Mouse (Mus musculus): ENCODE data around the gene Fam169b.

GRCm38 (mm10) chr7:68332799-68333198 is 59.2 kb downstream of the Fam169b start:
- TF ChIP-seq CTCF (IDR thresholded peaks at IDR 0.05; ENCODE audit: insufficient read depth, low read depth, low read length) (no peak), POLR2A (IDR thresholded peaks at IDR 0.05; ENCODE audit: insufficient read depth, low read depth, low read length) (no peak)

All from olfactory bulb, adult 2 months (tissue).